Mouse (Mus musculus): ENCODE measurements around the gene Slc6a9. TPM values are rescaled to one million over a fixed set of nuclear protein-coding genes. Genes with fewer than 3 reads are reported as not detected.

The Slc6a9 gene
- polyA plus RNA-seq, 1 experiment from 2014 or later = 8.9 TPM

- 7% methylated on average over 12 of the region's 12 CpGs for whole genome bisulfite sequencing
- no peaks in the 10 kb centered on the region for H3K36me3 ChIP-seq
- H3K4me3 ChIP-seq = no peak overlapping the region
- no peaks in the 10 kb centered on the region for H3K9me3 ChIP-seq
- no peak overlapping the region for H3K9ac ChIP-seq
- H3K4me1 ChIP-seq = peaks cover 28% of the 10 kb centered on the region
- H3K4me2 ChIP-seq = peak overlapping the region; percentile 26; the same call in 1 of the 2 replicates
- peaks cover 20% of the 10 kb centered on the region; the same call in 1 of the 2 replicates for H3K27me3 ChIP-seq
- H3K27ac ChIP-seq = no peak overlapping the region
- ATAC-seq (ENCODE audit: borderline replicate concordance, extremely low read depth, low FRiP score, low TSS enrichment) = peak; percentile 39; the same call in 1 of the 2 replicates
Measured at GRCm38 (mm10) chr4:117829260-117830123, 4.8 kb upstream of the Slc6a9 start.

GRCm38 (mm10) chr4:117830124-117830551, 4.2 kb upstream of the Slc6a9 start:
- H3K27ac ChIP-seq = no peak overlapping the region
- 1% methylated on average over 5 of the region's 5 CpGs for WGBS
- H3K4me1 ChIP-seq = peaks cover 32% of the 10 kb centered on the region
- no peaks in the 10 kb centered on the region for H3K9me3 ChIP-seq
- H3K9ac ChIP-seq = no peak overlapping the region
- H3K36me3 ChIP-seq = no peaks in the 10 kb centered on the region
- H3K4me3 ChIP-seq = no peak overlapping the region
- H3K27me3 ChIP-seq = peaks cover 19% of the 10 kb centered on the region; the same call in 1 of the 2 replicates
- peak overlapping the region; percentile 26; the same call in 1 of the 2 replicates for H3K4me2 ChIP-seq
- peak; percentile 32; the same call in 1 of the 2 replicates for ATAC-seq (ENCODE audit: borderline replicate concordance, extremely low read depth, low FRiP score, low TSS enrichment)

GRCm38 (mm10) chr4:117830801-117831200, 3.5 kb upstream of the Slc6a9 start:
- no peaks in the 10 kb centered on the region for H3K36me3 ChIP-seq
- H3K27me3 ChIP-seq = peaks cover 19% of the 10 kb centered on the region; the same call in 1 of the 2 replicates
- no peak overlapping the region for H3K9ac ChIP-seq
- ATAC-seq (ENCODE audit: borderline replicate concordance, extremely low read depth, low FRiP score, low TSS enrichment) = no peak
- peaks cover 32% of the 10 kb centered on the region for H3K4me1 ChIP-seq
- no peaks in the 10 kb centered on the region for H3K9me3 ChIP-seq
- 88% methylated on average over 9 of the region's 9 CpGs for WGBS
- no peak overlapping the region for H3K4me3 ChIP-seq
- no peak overlapping the region for H3K27ac ChIP-seq
- H3K4me2 ChIP-seq = no peak overlapping the region

GRCm38 (mm10) chr4:117831499-117831898, 2.8 kb upstream of the Slc6a9 start:
- no peak for ATAC-seq (ENCODE audit: borderline replicate concordance, extremely low read depth, low FRiP score, low TSS enrichment)
- no peak overlapping the region for H3K9ac ChIP-seq
- WGBS = 48% methylated on average over 2 of the region's 2 CpGs
- peaks cover 16% of the 10 kb centered on the region; the same call in 1 of the 2 replicates for H3K27me3 ChIP-seq
- no peak overlapping the region for H3K4me3 ChIP-seq
- no peak overlapping the region for H3K4me2 ChIP-seq
- H3K4me1 ChIP-seq = peaks cover 32% of the 10 kb centered on the region
- no peaks in the 10 kb centered on the region for H3K9me3 ChIP-seq
- H3K36me3 ChIP-seq = no peaks in the 10 kb centered on the region
- no peak overlapping the region for H3K27ac ChIP-seq

GRCm38 (mm10) chr4:117831920-117832691, 2.2 kb upstream of the Slc6a9 start:
- 64% methylated on average over 9 of the region's 9 CpGs for WGBS
- Histone ChIP-seq H3K9me3 (no peaks in the 10 kb centered on the region), H3K9ac (no peak overlapping the region), H3K27me3 (peaks cover 15% of the 10 kb centered on the region; the same call in 1 of the 2 replicates), H3K36me3 (no peaks in the 10 kb centered on the region), H3K4me3 (no peak overlapping the region), H3K27ac (no peak overlapping the region), H3K4me2 (no peak overlapping the region), H3K4me1 (peaks cover 38% of the 10 kb centered on the region)
- ATAC-seq (ENCODE audit: borderline replicate concordance, extremely low read depth, low FRiP score, low TSS enrichment) = no peak

GRCm38 (mm10) chr4:117834845-117835530, 682 bp downstream of the Slc6a9 start:
- Histone ChIP-seq H3K27me3 (no peaks in the 10 kb centered on the region), H3K4me1 (peaks cover 32% of the 10 kb centered on the region), H3K4me2 (peak overlapping the region; percentile 96), H3K9ac (peak overlapping the region; percentile 76), H3K9me3 (no peaks in the 10 kb centered on the region), H3K27ac (peak overlapping the region; percentile 86), H3K36me3 (no peaks in the 10 kb centered on the region), H3K4me3 (peak overlapping the region; percentile 73)
- ATAC-seq (ENCODE audit: borderline replicate concordance, extremely low read depth, low FRiP score, low TSS enrichment) = peak; percentile 68
- WGBS = 2% methylated on average over 36 of the region's 36 CpGs

GRCm38 (mm10) chr4:117835531-117836111, 1.3 kb downstream of the Slc6a9 start:
- H3K4me1 ChIP-seq = peaks cover 30% of the 10 kb centered on the region
- H3K4me3 ChIP-seq = peak overlapping the region; percentile 73
- peak overlapping the region; percentile 76 for H3K9ac ChIP-seq
- no peaks in the 10 kb centered on the region for H3K27me3 ChIP-seq
- WGBS = under 1% methylated on average over 60 of the region's 60 CpGs
- H3K4me2 ChIP-seq = peak overlapping the region; percentile 96
- no peaks in the 10 kb centered on the region for H3K9me3 ChIP-seq
- peak overlapping the region; percentile 86 for H3K27ac ChIP-seq
- no peaks in the 10 kb centered on the region for H3K36me3 ChIP-seq
- peak; percentile 28 for ATAC-seq (ENCODE audit: borderline replicate concordance, extremely low read depth, low FRiP score, low TSS enrichment)

- Histone ChIP-seq H3K4me3 (peak overlapping the region; percentile 73), H3K4me2 (peak overlapping the region; percentile 96), H3K27ac (peak overlapping the region; percentile 86), H3K9ac (peak overlapping the region; percentile 76), H3K9me3 (no peaks in the 10 kb centered on the region), H3K27me3 (no peaks in the 10 kb centered on the region), H3K4me1 (peaks cover 30% of the 10 kb centered on the region), H3K36me3 (no peaks in the 10 kb centered on the region)
- peak; percentile 88 for ATAC-seq (ENCODE audit: borderline replicate concordance, extremely low read depth, low FRiP score, low TSS enrichment)
- 2% methylated on average over 46 of the region's 48 CpGs for WGBS
Measured at GRCm38 (mm10) chr4:117836204-117836767, 2.0 kb downstream of the Slc6a9 start.

GRCm38 (mm10) chr4:117837271-117837670, 3.0 kb downstream of the Slc6a9 start:
- H3K36me3 ChIP-seq = no peaks in the 10 kb centered on the region
- no peak for ATAC-seq (ENCODE audit: borderline replicate concordance, extremely low read depth, low FRiP score, low TSS enrichment)
- H3K27me3 ChIP-seq = no peaks in the 10 kb centered on the region
- peaks cover 24% of the 10 kb centered on the region for H3K4me1 ChIP-seq
- no peak overlapping the region for H3K4me3 ChIP-seq
- H3K4me2 ChIP-seq = no peak overlapping the region
- no peak overlapping the region for H3K27ac ChIP-seq
- H3K9me3 ChIP-seq = no peaks in the 10 kb centered on the region
- 57% methylated on average over 4 of the region's 4 CpGs for WGBS
- H3K9ac ChIP-seq = no peak overlapping the region

GRCm38 (mm10) chr4:117839366-117839765, 5.1 kb downstream of the Slc6a9 start:
- Histone ChIP-seq H3K4me1 (peaks cover 21% of the 10 kb centered on the region), H3K27me3 (no peaks in the 10 kb centered on the region), H3K9me3 (no peaks in the 10 kb centered on the region), H3K4me2 (no peak overlapping the region), H3K9ac (no peak overlapping the region), H3K36me3 (no peaks in the 10 kb centered on the region), H3K4me3 (no peak overlapping the region), H3K27ac (no peak overlapping the region)
- WGBS = 77% methylated on average over 6 of the region's 6 CpGs
- ATAC-seq (ENCODE audit: borderline replicate concordance, extremely low read depth, low FRiP score, low TSS enrichment) = no peak

- H3K4me3 ChIP-seq = no peak overlapping the region
- no peaks in the 10 kb centered on the region for H3K36me3 ChIP-seq
- H3K9ac ChIP-seq = no peak overlapping the region
- H3K4me2 ChIP-seq = no peak overlapping the region
- H3K4me1 ChIP-seq = peaks cover 15% of the 10 kb centered on the region
- no peaks in the 10 kb centered on the region for H3K9me3 ChIP-seq
- H3K27ac ChIP-seq = no peak overlapping the region
- no peak for ATAC-seq (ENCODE audit: borderline replicate concordance, extremely low read depth, low FRiP score, low TSS enrichment)
- no peaks in the 10 kb centered on the region for H3K27me3 ChIP-seq
- 75% methylated on average over 5 of the region's 5 CpGs for WGBS
Measured at GRCm38 (mm10) chr4:117840821-117841220, 6.5 kb downstream of the Slc6a9 start.

Data from lung, embryonic 15.5 days (tissue).